Mouse (Mus musculus): ENCODE measurements at regions not wholly inside any gene's neighbourhood (a gene's known extent, or its start where the extent isn't known, plus 50 kb on each side); places are given as distances from the start of the nearest gene placed in this dataset.
"Not testable (repeated sequence)": the region's sequence is repeated elsewhere in the genome, so short reads cannot be mapped to it uniquely, and the experiment has no call there.

DNA sequence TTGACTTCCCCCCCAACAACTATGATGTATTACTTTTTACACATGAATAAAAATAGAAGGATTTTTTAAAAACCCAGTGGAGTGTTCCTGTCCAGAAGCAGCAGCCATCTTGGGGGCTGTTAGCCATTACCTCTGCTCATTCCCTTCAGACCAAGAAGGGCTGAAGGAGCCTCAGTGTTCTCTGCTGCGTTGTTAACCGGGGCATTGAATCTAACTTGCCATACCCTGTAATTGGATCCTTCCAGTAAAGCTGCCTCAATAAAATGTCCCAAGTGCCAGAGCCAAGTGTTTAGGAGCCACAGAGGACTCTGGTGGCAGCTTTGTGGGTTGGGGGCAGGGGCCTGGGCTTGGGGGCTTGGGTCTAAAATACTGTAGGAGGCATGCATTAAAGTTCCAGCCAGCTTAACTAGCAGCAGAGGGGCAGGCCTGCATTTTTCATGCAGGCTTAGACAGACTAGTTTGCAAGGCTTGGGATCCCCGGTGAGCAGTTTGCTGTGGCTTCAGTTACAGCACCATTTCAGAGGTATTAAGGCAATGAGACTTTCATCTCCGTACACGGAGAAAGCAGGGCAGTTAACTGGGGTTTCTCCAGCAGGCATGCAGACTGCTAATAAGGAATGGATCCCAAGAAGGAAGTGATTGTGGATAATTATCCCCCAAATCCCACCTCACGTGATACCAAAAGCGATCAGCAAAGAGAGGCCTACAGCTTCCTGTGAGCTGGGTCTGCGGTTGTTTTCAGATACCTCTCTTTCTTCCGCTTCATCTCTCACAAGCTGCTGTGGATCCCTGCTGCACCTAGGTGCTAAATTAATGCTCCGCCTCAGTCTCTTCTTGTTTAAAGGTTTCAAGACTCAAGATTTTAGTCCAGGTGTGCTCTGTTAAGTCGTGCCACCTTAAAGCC is 462.4 kb upstream of the Clint1 start:
- Histone ChIP-seq H3K36me3 (ENCODE audit: control insufficient read depth, insufficient read depth, low read length) (no peaks in the 10 kb centered on the region), H3K27me3 (ENCODE audit: control insufficient read depth, insufficient read depth, low read length) (no peaks in the 10 kb centered on the region), H3K27ac (replicated peaks; ENCODE audit: low read depth, low read length) (peak overlapping the region; percentile 90), H3K4me1 (ENCODE audit: control insufficient read depth, insufficient read depth, low read length) (peaks cover 5% of the 10 kb centered on the region; the same call in 1 of the 2 replicates), H3K4me2 (ENCODE audit: low read depth, severe bottlenecking) (no peak overlapping the region), H3K9me3 (ENCODE audit: control insufficient read depth, low read length) (no peaks in the 10 kb centered on the region), H3K9ac (ENCODE audit: low read length) (no peak overlapping the region), H3K4me3 (ENCODE audit: low read depth, low read length) (no peak overlapping the region)
- WGBS = 16% methylated on average over 11 of the region's 11 CpGs
- ATAC-seq (ENCODE audit: insufficient number of reproducible peaks, low FRiP score, low TSS enrichment, low read depth) (peak; percentile 96), DNase-seq (ENCODE audit: low spot score) (peak; percentile 83)

DNA sequence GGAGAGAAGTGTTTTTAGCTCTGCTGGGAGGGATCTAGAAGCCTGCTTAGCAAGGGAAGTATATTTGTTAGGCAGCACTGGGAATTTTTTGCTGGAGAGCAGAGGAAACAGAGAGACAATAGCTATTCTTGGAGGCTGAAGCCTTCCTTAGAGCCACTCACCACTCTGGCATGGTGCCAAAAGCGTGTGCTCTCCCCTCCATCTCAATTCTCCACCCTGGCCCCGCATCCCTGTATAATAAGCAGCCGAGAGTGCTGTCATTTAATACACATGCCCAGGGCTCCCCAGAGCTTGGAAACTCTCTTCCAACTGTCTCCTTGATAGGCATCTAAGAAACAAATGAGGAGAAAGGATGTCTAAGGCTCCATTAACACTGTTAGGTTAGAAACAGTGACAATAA is 455.8 kb upstream of the Clint1 start:
- no peak for ATAC-seq (ENCODE audit: insufficient number of reproducible peaks, low FRiP score, low TSS enrichment, low read depth)
- Histone ChIP-seq H3K27me3 (ENCODE audit: control insufficient read depth, insufficient read depth, low read length) (no peaks in the 10 kb centered on the region), H3K4me2 (ENCODE audit: low read depth, severe bottlenecking) (no peak overlapping the region), H3K4me3 (ENCODE audit: low read depth, low read length) (no peak overlapping the region), H3K27ac (replicated peaks; ENCODE audit: low read depth, low read length) (no peak overlapping the region), H3K4me1 (ENCODE audit: control insufficient read depth, insufficient read depth, low read length) (no peaks in the 10 kb centered on the region), H3K36me3 (ENCODE audit: control insufficient read depth, insufficient read depth, low read length) (no peaks in the 10 kb centered on the region), H3K9ac (ENCODE audit: low read length) (no peak overlapping the region), H3K9me3 (ENCODE audit: control insufficient read depth, low read length) (no peaks in the 10 kb centered on the region)
- no peak for DNase-seq (ENCODE audit: low spot score)
- 65% methylated on average over 3 of the region's 3 CpGs for WGBS

DNA sequence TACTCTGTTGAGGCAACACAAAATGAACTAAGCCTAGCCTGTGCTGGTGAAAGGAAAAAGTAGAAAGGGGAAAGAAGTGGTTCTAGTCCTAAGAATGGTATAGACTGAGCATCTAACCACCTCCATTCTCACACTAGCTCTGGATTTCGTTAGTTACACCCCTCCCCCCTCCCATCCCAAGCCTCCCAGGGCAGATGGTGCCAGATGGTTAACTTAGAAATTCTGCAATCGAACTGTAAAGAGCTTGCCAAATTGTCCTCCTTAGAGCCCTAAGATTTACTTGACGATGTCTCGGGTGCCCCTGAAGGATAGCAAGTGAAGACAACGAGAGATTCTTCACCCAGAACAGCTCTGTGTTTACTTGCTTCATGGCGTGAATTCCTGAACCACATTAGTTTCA is 453.7 kb upstream of the Clint1 start:
- Histone ChIP-seq H3K9me3 (ENCODE audit: control insufficient read depth, low read length) (no peaks in the 10 kb centered on the region), H3K36me3 (ENCODE audit: control insufficient read depth, insufficient read depth, low read length) (no peaks in the 10 kb centered on the region), H3K4me2 (ENCODE audit: low read depth, severe bottlenecking) (no peak overlapping the region), H3K4me1 (ENCODE audit: control insufficient read depth, insufficient read depth, low read length) (no peaks in the 10 kb centered on the region), H3K27me3 (ENCODE audit: control insufficient read depth, insufficient read depth, low read length) (no peaks in the 10 kb centered on the region), H3K4me3 (ENCODE audit: low read depth, low read length) (no peak overlapping the region), H3K27ac (replicated peaks; ENCODE audit: low read depth, low read length) (no peak overlapping the region), H3K9ac (ENCODE audit: low read length) (no peak overlapping the region)
- 37% methylated on average over 6 of the region's 6 CpGs for WGBS
- ATAC-seq (ENCODE audit: insufficient number of reproducible peaks, low FRiP score, low TSS enrichment, low read depth) = no peak
- DNase-seq (ENCODE audit: low spot score) = no peak

DNA sequence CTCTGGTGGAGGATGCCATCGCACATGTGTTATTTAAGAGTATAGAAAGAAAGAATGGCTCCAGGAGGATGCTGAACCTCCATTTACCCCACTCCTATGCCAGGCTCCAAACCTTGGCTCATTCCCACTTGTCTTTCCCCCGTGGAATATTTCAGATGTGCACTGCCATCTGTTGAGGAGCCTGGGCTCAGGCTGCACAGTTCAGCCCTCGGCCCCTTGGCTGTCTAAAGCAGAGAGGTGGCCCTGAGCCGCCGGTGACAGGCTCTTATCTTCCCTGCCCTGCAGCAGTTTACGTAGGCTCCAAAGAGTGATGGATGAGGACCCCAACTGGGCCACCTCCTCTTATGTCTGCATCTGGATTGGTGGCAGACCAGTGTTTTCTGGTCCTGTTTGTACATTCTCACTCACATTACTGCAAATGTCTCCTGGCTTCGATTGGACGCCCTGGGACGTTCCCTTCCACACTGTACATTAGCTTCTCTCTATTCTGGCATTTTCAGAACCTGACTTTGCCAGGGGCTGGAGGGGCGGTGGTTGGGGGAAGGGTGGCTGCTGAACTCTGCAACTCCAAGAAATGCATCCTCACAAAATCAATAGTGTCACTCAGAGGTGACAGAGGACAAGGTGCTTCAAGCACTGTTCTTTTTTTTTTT is 447.3 kb upstream of the Clint1 start:
- DNase-seq (ENCODE audit: low spot score) (peak; percentile 16), ATAC-seq (ENCODE audit: insufficient number of reproducible peaks, low FRiP score, low TSS enrichment, low read depth) (no peak)
- 62% methylated on average over 10 of the region's 10 CpGs for WGBS
- H3K4me2 ChIP-seq (ENCODE audit: low read depth, severe bottlenecking) = no peak overlapping the region
- H3K9me3 ChIP-seq (ENCODE audit: control insufficient read depth, low read length) = no peaks in the 10 kb centered on the region
- H3K9ac ChIP-seq (ENCODE audit: low read length) = no peak overlapping the region
- no peak overlapping the region for H3K27ac ChIP-seq (replicated peaks; ENCODE audit: low read depth, low read length)
- no peaks in the 10 kb centered on the region for H3K4me1 ChIP-seq (ENCODE audit: control insufficient read depth, insufficient read depth, low read length)
- H3K27me3 ChIP-seq (ENCODE audit: control insufficient read depth, insufficient read depth, low read length) = no peaks in the 10 kb centered on the region
- no peaks in the 10 kb centered on the region for H3K36me3 ChIP-seq (ENCODE audit: control insufficient read depth, insufficient read depth, low read length)
- H3K4me3 ChIP-seq (ENCODE audit: low read depth, low read length) = no peak overlapping the region

DNA sequence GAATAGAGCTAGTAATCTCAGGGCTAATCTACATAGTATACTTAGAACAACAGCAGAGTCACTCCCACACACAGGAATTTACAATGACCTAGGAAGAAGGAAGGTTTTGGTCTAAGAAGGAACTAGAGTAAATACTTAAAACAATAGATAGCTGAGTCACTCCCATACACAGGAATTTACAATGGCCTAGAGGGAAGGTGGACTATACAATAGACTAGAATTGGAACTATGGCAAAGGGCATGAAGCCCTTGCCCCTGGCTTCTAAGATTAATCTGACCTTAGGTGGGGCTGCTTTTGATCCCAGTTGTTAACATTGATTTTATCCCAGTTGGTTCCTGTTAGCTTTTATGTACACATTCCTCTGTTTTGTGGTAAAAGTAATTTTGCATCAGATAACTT is 427.8 kb upstream of the Clint1 start:
- not testable (repeated sequence) for H3K27ac ChIP-seq (replicated peaks; ENCODE audit: low read depth, low read length); H3K9ac ChIP-seq (ENCODE audit: low read length); H3K9me3 ChIP-seq (ENCODE audit: control insufficient read depth, low read length); H3K27me3 ChIP-seq (ENCODE audit: control insufficient read depth, insufficient read depth, low read length); ATAC-seq (ENCODE audit: insufficient number of reproducible peaks, low FRiP score, low TSS enrichment, low read depth); DNase-seq (ENCODE audit: low spot score); H3K36me3 ChIP-seq (ENCODE audit: control insufficient read depth, insufficient read depth, low read length); H3K4me2 ChIP-seq (ENCODE audit: low read depth, severe bottlenecking); H3K4me3 ChIP-seq (ENCODE audit: low read depth, low read length); H3K4me1 ChIP-seq (ENCODE audit: control insufficient read depth, insufficient read depth, low read length)

DNA sequence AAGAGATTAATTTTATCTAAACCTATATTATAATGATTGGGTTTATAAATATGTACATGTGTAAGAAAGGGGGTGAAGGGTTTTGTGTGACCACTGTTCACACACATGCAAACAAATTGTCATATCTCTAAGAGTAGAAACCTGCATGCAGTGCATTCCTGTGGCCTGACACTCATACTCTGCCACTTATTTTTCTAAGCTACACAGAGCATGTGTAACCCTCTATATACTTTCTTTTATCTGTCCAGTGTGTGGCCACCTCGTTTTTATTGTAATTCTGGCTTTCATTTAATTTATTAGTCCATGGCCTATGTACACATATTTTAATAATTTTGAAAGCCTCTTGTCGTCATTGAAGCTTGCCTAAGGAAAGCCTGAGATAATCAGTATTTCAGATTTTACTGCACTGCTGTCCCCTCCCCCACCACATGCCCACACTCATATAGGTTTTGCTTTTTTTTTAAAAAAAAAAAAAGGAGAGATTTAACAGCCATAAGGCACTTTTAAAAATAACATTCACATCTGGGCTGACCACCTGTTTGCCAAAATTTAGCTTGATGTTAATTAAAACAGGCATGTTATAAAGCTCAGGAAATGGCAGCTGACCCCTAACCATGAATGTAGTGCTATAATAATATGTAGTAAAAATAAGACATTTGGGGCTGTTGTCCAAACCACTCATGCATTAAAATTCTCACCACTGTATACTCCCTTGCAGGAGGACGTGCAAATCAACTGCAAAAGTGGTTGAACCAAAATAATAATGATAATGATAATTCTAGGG is 410.7 kb upstream of the Clint1 start:
- DNase-seq (ENCODE audit: low spot score) = peak; percentile 45

DNA sequence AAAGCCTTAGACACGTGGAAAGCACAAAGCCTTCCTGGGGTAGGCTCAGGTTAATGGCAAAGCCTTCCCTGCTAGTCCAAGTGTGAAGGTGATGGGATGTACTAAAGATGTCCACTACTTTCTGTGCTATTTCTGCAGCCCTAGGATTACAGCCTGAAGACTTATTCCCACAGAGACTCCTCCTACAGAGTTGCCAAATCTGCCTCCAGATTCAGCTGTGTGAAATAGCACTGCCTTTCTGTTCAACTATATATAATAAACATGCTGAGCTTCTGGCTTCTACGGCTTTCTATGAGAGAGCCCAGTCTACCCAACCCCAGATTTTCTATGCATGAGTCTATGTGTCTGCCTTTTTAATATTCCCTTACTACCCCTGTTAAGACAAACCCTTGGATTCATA is 405.3 kb upstream of the Clint1 start:
- H3K27me3 ChIP-seq (ENCODE audit: control insufficient read depth, insufficient read depth, low read length) = no peaks in the 10 kb centered on the region
- no peak overlapping the region for H3K4me3 ChIP-seq (ENCODE audit: low read depth, low read length)
- ATAC-seq (ENCODE audit: insufficient number of reproducible peaks, low FRiP score, low TSS enrichment, low read depth) (no peak), DNase-seq (ENCODE audit: low spot score) (no peak)
- no peak overlapping the region for H3K27ac ChIP-seq (replicated peaks; ENCODE audit: low read depth, low read length)
- no peaks in the 10 kb centered on the region for H3K36me3 ChIP-seq (ENCODE audit: control insufficient read depth, insufficient read depth, low read length)
- 84% methylated on average over 2 of the region's 2 CpGs for WGBS
- H3K4me1 ChIP-seq (ENCODE audit: control insufficient read depth, insufficient read depth, low read length) = peaks cover 3% of the 10 kb centered on the region
- no peak overlapping the region for H3K9ac ChIP-seq (ENCODE audit: low read length)
- H3K4me2 ChIP-seq (ENCODE audit: low read depth, severe bottlenecking) = no peak overlapping the region
- no peaks in the 10 kb centered on the region for H3K9me3 ChIP-seq (ENCODE audit: control insufficient read depth, low read length)

More for the DNA sequence above, 410.7 kb upstream of the Clint1 start:
- 32% methylated on average over 3 of the region's 3 CpGs for WGBS
- no peaks in the 10 kb centered on the region for H3K27me3 ChIP-seq (ENCODE audit: control insufficient read depth, insufficient read depth, low read length)
- no peak overlapping the region for H3K27ac ChIP-seq (replicated peaks; ENCODE audit: low read depth, low read length)
- ATAC-seq (ENCODE audit: insufficient number of reproducible peaks, low FRiP score, low TSS enrichment, low read depth) = peak; percentile 57
- H3K4me3 ChIP-seq (ENCODE audit: low read depth, low read length) = no peak overlapping the region
- no peak overlapping the region for H3K9ac ChIP-seq (ENCODE audit: low read length)
- H3K36me3 ChIP-seq (ENCODE audit: control insufficient read depth, insufficient read depth, low read length) = no peaks in the 10 kb centered on the region
- peaks cover 3% of the 10 kb centered on the region for H3K4me1 ChIP-seq (ENCODE audit: control insufficient read depth, insufficient read depth, low read length)
- H3K4me2 ChIP-seq (ENCODE audit: low read depth, severe bottlenecking) = no peak overlapping the region
- no peaks in the 10 kb centered on the region for H3K9me3 ChIP-seq (ENCODE audit: control insufficient read depth, low read length)

DNA sequence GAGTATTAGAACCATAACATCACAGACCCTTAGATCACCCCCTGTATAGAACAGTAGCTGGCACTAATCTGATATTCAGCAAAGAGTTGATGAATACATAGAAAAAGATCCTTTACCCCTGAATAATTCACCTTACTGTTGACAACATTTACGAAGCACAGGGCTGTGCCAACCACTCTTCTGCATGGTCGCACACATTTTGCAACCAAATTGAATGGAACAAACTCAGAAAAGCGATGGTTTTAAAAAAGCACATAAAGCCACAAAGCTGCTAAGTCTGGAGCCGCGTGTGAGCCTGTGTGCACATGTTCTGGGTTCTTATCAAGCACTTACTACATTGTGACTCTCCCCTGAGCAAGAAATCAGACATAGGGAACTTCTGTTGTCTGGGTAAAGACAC is 397.6 kb upstream of the Clint1 start:
- H3K4me1 ChIP-seq (ENCODE audit: control insufficient read depth, insufficient read depth, low read length) = peaks cover 6% of the 10 kb centered on the region; the same call in 1 of the 2 replicates
- H3K9ac ChIP-seq (ENCODE audit: low read length) = no peak overlapping the region
- WGBS = 90% methylated on average over 5 of the region's 5 CpGs
- no peak for DNase-seq (ENCODE audit: low spot score)
- no peak overlapping the region for H3K4me2 ChIP-seq (ENCODE audit: low read depth, severe bottlenecking)
- no peaks in the 10 kb centered on the region for H3K9me3 ChIP-seq (ENCODE audit: control insufficient read depth, low read length)
- H3K36me3 ChIP-seq (ENCODE audit: control insufficient read depth, insufficient read depth, low read length) = no peaks in the 10 kb centered on the region
- no peak for ATAC-seq (ENCODE audit: insufficient number of reproducible peaks, low FRiP score, low TSS enrichment, low read depth)
- H3K27me3 ChIP-seq (ENCODE audit: control insufficient read depth, insufficient read depth, low read length) = no peaks in the 10 kb centered on the region
- no peak overlapping the region for H3K27ac ChIP-seq (replicated peaks; ENCODE audit: low read depth, low read length)
- no peak overlapping the region for H3K4me3 ChIP-seq (ENCODE audit: low read depth, low read length)
